Mouse (Mus musculus) forebrain, embryonic 12.5 days (tissue): ENCODE measurements at regions not wholly inside any gene's neighbourhood (a gene's known extent, or its start where the extent isn't known, plus 50 kb on each side); places are given as distances from the start of the nearest gene placed in this dataset.
A peak's percentile ranks its signal among the peaks of the same experiment; 100 is the strongest.

Experiments
- ATAC-seq: fragments of 200-750 bp; cut with Nextera tagmentation; 2 replicates; pipeline ENCODE4 v1.8.0; 2017; ENCODE audit warnings: moderate TSS enrichment; ENCODE audit not compliant: low FRiP score
- H3K27ac ChIP-seq: fragments of 300-500 bp; sonication (generic); 2 replicates; pipeline ENCODE4 v1.5.1; 2016; ENCODE audit warnings: mild to moderate bottlenecking
- H3K27me3 ChIP-seq: fragments of 300-500 bp; sonication (generic); 2 replicates; pipeline ENCODE4 v1.6.1; 2016; ENCODE audit warnings: mild to moderate bottlenecking
- H3K36me3 ChIP-seq: fragments of 300-500 bp; sonication (generic); replicated peaks from 2 replicates; pipeline ENCODE4 v1.6.1; 2016; ENCODE audit warnings: mild to moderate bottlenecking
- H3K4me1 ChIP-seq: fragments of 300-500 bp; sonication (generic); 2 replicates; pipeline ENCODE4 v1.6.1; 2016
- H3K4me2 ChIP-seq: fragments of 300-500 bp; sonication (generic); 2 replicates; pipeline ENCODE4 v1.6.1; 2016; ENCODE audit warnings: mild to moderate bottlenecking, moderate library complexity
- H3K4me3 ChIP-seq: fragments of 300-500 bp; sonication (generic); replicated peaks from 2 replicates; pipeline ENCODE4 v1.5.1; 2016; ENCODE audit warnings: mild to moderate bottlenecking
- H3K9ac ChIP-seq: fragments of 300-500 bp; sonication (generic); 2 replicates; pipeline ENCODE4 v1.6.1; 2016; ENCODE audit warnings: mild to moderate bottlenecking
- H3K9me3 ChIP-seq: fragments of 300-500 bp; sonication (generic); 2 replicates; pipeline ENCODE4 v1.6.1; 2016
- WGBS: fragments of 180-500 bp; shearing (Covaris S2); methylation state at CpG from one replicate; pipeline ENCODE4 v1.1.7; 2016; 5-methylcytosine and 5-hydroxymethylcytosine counted together

DNA sequence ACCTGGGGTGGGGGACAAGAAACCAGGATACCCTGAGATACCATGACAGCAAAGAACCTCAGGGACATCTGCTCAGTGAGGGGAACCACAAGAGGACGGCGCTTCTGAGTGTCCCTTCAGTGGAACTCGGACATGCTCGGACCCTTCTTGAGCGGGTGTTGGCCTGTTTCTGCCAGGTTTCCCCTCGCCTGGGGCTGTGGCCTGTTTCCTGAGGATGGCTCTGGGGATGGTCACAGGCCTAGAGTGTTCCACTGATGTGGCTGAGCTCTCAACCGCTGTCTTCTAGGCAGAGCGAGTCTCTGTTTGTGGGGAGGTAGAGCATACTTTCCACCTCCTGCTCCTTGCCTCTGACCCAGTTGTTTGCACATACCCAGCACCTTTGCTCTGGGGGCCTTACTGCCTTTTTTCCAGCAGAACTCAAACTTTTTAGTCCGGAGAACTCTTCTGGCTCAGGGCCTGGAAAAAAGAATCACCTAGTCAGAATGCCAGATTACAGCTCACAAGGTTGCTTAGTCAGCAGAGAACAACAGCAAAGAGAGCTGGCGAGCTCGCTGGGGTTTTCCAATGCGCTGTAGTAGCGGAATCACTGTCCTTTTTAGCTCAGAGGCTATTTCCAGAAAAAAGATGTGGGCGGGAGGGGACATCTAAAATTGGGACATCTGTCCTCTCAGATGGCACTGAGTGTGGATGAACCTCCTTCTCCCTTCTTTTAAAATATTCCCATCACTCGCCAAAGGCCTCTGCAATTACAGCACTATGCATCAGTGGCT is 65.3 kb downstream of the Med10 start:
- no peak overlapping the region for H3K9ac ChIP-seq
- no peaks in the 10 kb centered on the region for H3K4me1 ChIP-seq
- ATAC-seq: no peak
- H3K9me3 ChIP-seq: no peaks in the 10 kb centered on the region
- H3K27me3 ChIP-seq: no peaks in the 10 kb centered on the region
- no peak overlapping the region for H3K4me2 ChIP-seq
- no peaks in the 10 kb centered on the region for H3K36me3 ChIP-seq
- no peak overlapping the region for H3K27ac ChIP-seq
- WGBS: 83% methylated on average over 15 of the region's 15 CpGs
- no peak overlapping the region for H3K4me3 ChIP-seq

DNA sequence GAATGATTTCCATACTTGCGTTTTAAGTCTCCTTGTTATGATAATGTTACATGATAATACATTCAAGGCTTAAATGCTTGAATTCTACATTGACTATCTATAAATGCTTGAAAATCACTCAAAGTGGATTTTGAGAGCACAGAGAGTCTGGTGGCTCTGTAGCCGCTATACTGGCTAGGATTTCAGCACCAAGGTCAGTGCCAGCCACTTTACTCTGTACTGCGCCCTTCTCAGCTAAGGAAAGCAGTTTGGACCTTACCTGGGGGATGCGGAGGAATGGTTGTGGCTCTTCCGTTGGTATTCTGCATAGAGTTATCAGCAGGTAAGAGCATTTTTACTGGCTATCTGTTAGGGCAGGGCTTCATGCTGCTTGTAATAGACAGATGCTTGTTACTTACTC is 94.3 kb downstream of the Med10 start:
- no peak for ATAC-seq
- Histone ChIP-seq H3K4me3 (no peak overlapping the region), H3K4me1 (no peaks in the 10 kb centered on the region), H3K27me3 (no peaks in the 10 kb centered on the region), H3K9ac (no peak overlapping the region), H3K27ac (no peak overlapping the region), H3K36me3 (no peaks in the 10 kb centered on the region), H3K9me3 (no peaks in the 10 kb centered on the region), H3K4me2 (no peak overlapping the region)
- 31% methylated on average over 5 of the region's 5 CpGs for WGBS

DNA sequence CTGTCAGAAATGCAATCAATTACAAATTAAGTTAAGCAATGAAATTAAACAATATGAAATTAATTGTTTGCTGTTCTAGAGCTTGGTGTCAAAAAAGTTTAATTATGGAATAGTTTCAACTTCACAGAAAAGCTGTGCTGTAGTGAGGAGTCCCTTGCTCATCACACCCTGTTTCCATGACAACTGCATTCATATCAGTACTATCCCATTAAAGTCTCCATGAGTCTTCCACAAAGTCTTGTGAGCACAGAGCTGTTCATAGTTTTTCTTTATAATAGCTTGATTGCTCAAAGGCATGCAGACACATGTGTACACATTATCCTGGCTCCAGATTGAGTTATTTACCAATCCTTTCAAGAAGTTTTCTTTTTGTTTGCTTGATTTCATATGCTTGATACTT is 98.9 kb downstream of the Med10 start:
- H3K9ac ChIP-seq: no peak overlapping the region
- no peak overlapping the region for H3K27ac ChIP-seq
- no peak overlapping the region for H3K4me2 ChIP-seq
- ATAC-seq: no peak
- H3K4me3 ChIP-seq: no peak overlapping the region
- no peaks in the 10 kb centered on the region for H3K9me3 ChIP-seq
- no peaks in the 10 kb centered on the region for H3K4me1 ChIP-seq
- no peaks in the 10 kb centered on the region for H3K27me3 ChIP-seq
- no peaks in the 10 kb centered on the region for H3K36me3 ChIP-seq

DNA sequence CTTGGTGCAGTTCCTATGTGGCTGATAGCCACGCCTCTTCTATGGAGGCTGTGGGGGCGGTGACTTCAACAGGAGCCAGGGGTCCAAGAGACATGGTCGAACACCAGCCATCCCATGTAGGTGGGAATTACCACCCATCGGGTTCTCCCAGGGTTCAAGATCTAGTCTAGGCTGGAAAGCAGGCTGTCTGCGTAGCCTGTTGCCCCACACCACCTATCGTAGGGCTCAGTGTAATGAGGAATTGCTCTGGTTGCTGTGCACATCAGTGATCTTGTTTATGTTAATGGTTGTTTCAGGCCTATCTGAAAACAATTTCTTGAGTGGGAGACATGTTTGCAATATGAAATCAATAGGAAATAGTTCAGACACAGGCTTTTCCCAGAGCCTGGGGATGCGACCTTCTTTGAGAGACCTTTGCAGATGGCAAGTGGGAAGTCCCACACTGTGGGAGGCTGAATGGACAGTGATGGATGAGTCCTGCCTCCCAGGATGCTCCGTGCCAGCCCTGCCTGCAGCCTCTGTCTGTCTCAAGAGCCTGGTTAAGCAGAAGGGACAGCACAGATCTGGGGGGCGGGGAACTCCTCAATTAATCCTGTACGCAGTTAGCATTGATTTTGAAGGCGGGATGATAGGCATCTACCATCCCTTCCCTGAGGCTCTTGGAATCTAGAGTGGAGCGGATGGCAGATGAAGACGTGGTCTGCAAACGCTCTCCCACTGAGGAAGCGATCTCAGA is 104.8 kb downstream of the Med10 start:
- 85% methylated on average over 15 of the region's 15 CpGs for WGBS
- no peak for ATAC-seq

DNA sequence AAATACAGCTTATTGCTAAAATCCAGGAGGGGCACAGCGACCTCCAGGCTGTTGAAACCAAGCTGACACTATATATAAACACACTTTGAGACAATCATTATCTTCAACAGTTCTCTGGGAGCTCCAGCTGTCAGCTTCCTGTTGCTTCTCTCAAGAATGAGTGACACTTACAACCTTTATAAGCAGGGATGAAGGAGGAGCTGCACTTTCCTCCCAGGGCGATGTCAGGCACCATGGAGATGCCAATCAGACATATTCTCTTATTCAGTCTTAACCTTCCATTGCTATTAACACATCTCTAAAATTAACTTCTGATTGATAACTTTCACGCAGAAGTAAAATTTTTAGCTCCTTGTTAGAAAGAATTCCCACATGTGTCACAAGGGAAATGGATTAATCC is 113.6 kb downstream of the Med10 start:
- WGBS: 85% methylated on average over 3 of the region's 3 CpGs
- no peak for ATAC-seq
- H3K36me3 ChIP-seq: no peaks in the 10 kb centered on the region
- H3K4me3 ChIP-seq: no peak overlapping the region
- H3K9me3 ChIP-seq: no peaks in the 10 kb centered on the region
- no peaks in the 10 kb centered on the region for H3K27me3 ChIP-seq
- H3K4me1 ChIP-seq: no peaks in the 10 kb centered on the region
- H3K4me2 ChIP-seq: no peak overlapping the region
- H3K27ac ChIP-seq: no peak overlapping the region
- no peak overlapping the region for H3K9ac ChIP-seq

More for the DNA sequence above, 104.8 kb downstream of the Med10 start:
- Histone ChIP-seq H3K9me3 (no peaks in the 10 kb centered on the region), H3K4me2 (no peak overlapping the region), H3K4me1 (no peaks in the 10 kb centered on the region), H3K27ac (no peak overlapping the region), H3K27me3 (no peaks in the 10 kb centered on the region; the same call in 1 of the 2 replicates), H3K36me3 (no peaks in the 10 kb centered on the region), H3K4me3 (no peak overlapping the region), H3K9ac (no peak overlapping the region)

DNA sequence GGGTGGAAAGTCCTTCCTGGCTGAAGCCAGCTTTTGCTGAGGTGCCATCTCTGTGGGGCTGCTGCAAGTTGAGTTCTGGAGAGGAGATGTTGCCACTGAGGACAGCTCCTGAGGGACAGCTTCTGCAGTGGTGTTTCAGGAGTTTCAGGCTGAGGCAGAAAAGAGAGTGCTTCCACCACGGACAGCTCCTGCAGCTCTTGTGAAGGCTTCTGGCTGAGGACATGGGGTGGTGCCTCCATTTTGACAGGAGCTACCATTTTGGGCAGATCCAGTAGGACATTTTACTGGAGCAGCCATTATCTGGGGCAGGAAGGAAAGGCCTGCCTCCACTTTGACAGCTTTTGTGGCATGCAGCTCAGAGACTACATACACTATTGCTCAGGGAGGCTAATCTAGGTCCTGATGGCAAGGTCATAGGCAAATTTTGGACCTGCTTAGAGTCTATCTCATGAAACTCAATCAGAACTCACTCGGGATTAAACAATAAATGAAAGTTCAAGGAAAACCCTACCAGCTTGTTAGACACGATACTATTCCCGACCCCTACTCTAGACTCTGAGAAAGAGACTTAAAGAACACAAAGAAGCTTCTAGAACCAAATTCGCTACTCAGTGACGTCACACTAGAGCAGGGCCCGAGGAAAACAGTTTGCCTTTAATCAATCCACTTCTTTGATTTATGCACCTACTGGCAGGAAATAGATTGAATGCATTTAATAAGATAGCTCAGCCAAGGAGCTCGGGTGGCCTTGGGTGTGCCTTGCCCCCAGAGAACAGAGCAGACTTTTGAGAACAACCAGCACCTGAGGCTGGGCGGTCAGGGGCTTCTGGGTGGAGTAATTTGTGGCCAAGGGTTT is 130.7 kb downstream of the Med10 start:
- Histone ChIP-seq H3K4me2 (peak overlapping the region; percentile 38), H3K4me3 (no peak overlapping the region), H3K27ac (peak overlapping the region; percentile 81)

DNA sequence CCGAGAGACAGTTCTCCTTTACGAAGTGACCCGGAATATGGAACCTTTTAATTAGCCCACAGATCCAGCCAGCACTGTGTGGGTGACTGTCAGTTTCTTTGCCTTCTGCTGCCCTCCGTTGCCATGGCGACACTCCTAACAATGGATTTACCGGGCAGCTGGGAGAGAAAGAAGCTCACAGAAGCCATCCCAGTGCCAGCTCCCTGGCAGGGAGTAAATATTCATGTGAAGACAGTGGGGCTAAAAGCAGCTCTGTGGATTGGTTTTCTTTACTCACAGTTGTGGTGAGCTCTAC is 131.3 kb downstream of the Med10 start:
- peak overlapping the region; percentile 38 for H3K4me2 ChIP-seq
- peaks cover 10% of the 10 kb centered on the region; the same call in 1 of the 2 replicates for H3K27me3 ChIP-seq
- peak; percentile 93 for ATAC-seq
- no peak overlapping the region; the same call in 1 of the 2 replicates for H3K9ac ChIP-seq
- H3K36me3 ChIP-seq: no peaks in the 10 kb centered on the region
- peak overlapping the region; percentile 5; the same call in 1 of the 2 replicates for H3K4me3 ChIP-seq
- 15% methylated on average over 6 of the region's 6 CpGs for whole genome bisulfite sequencing
- peak overlapping the region; percentile 81 for H3K27ac ChIP-seq
- peaks cover 18% of the 10 kb centered on the region for H3K4me1 ChIP-seq
- H3K9me3 ChIP-seq: no peaks in the 10 kb centered on the region

More for the DNA sequence above, 130.7 kb downstream of the Med10 start:
- H3K9ac ChIP-seq: no peak overlapping the region
- peaks cover 10% of the 10 kb centered on the region; the same call in 1 of the 2 replicates for H3K27me3 ChIP-seq
- 42% methylated on average over 9 of the region's 9 CpGs for WGBS
- H3K36me3 ChIP-seq: no peaks in the 10 kb centered on the region
- ATAC-seq: peak; percentile 5
- no peaks in the 10 kb centered on the region for H3K9me3 ChIP-seq
- peaks cover 18% of the 10 kb centered on the region for H3K4me1 ChIP-seq

DNA sequence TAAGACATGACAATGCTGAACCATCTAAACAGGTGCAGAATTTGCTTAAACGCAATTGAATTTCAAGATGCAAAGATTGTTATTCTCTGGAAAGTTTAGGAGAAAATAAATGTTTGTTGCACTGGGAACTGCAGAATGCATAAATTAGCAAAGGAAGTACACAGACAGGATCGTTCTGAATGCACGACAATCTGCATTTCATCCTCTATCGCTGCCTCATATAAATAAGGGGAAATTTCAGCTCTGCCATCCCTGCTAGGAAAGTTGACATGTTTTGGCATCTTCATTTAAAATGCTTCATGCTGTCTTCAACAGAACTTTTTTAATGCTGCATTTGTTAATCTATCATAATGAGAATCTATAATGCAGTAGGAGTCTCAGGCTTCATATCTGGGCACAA is 137.6 kb downstream of the Med10 start:
- no peaks in the 10 kb centered on the region for H3K36me3 ChIP-seq
- WGBS: 88% methylated on average over 4 of the region's 4 CpGs
- no peak for ATAC-seq
- no peaks in the 10 kb centered on the region for H3K27me3 ChIP-seq
- H3K27ac ChIP-seq: no peak overlapping the region
- H3K9ac ChIP-seq: no peak overlapping the region
- H3K9me3 ChIP-seq: no peaks in the 10 kb centered on the region
- no peak overlapping the region for H3K4me2 ChIP-seq
- H3K4me3 ChIP-seq: no peak overlapping the region
- H3K4me1 ChIP-seq: peaks cover 6% of the 10 kb centered on the region

DNA sequence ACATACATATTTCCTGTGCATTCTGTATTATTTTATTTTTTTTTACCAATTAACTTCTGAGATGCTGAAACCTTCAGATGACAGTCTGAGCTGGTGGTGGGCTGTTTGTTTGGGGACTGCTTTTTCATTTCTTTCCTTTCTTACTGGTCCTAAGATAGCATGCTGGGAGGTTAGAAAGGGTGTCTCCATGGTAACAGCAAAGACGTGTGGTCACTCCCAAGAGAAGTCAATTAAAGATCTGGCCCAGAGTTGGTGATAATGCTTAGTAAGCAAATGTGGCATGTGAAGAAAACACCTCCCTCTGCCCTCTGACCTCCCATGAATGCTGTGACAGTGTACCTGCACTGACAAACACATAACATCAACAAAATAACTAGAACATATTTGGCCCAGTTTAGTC is 142.5 kb downstream of the Med10 start:
- Histone ChIP-seq H3K9me3 (no peaks in the 10 kb centered on the region), H3K27me3 (no peaks in the 10 kb centered on the region), H3K4me2 (no peak overlapping the region), H3K9ac (no peak overlapping the region), H3K4me3 (no peak overlapping the region), H3K4me1 (peaks cover 11% of the 10 kb centered on the region), H3K36me3 (no peaks in the 10 kb centered on the region), H3K27ac (no peak overlapping the region)
- whole genome bisulfite sequencing: 0% methylated on average over 1 of the region's 1 CpGs
- no peak for ATAC-seq

DNA sequence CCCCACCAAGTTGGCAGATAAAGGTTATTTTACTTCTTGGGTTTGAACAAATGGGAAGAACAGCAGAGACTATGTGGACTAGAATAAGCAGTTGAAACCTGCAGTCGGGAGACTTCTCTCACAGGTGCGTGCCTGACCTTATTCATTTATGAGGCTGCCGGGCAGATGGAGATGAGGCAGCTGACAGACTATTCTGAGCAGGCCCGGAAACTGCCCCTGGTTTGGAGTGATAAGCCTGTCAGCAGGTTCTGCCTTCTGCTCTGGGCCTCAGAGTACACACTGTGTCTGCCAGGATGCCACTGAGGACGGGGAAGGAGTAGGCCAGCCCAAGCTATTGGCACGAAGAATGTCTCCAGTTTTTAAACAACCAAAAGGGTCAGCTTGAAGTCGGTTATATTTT is 144.4 kb downstream of the Med10 start:
- H3K4me2 ChIP-seq: no peak overlapping the region
- no peak overlapping the region for H3K27ac ChIP-seq
- no peak overlapping the region for H3K4me3 ChIP-seq
- ATAC-seq: peak; percentile 44; the same call in 1 of the 2 replicates
- no peak overlapping the region for H3K9ac ChIP-seq
- H3K36me3 ChIP-seq: no peaks in the 10 kb centered on the region
- peaks cover 4% of the 10 kb centered on the region; the same call in 1 of the 2 replicates for H3K9me3 ChIP-seq
- H3K4me1 ChIP-seq: peaks cover 11% of the 10 kb centered on the region
- WGBS: 79% methylated on average over 7 of the region's 7 CpGs
- H3K27me3 ChIP-seq: no peaks in the 10 kb centered on the region

DNA sequence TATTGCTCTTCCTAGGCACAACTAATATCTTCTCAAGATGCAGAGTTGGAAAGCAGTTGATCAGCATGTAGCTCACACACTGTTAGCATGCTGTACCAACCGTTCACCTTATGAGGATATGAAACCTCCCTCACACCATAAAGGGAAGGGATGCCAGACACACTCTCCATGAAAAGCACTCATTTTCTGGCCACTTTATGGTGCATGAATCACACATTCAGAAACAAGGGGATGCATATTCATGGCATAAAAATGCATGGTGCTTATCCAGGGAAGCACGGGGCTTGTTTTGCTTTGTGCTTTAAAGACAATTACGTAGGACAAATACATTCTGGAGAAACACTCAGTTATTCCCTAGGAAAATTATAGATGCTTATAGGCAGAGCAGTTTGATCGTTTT is 149.9 kb downstream of the Med10 start:
- Histone ChIP-seq H3K4me2 (no peak overlapping the region), H3K9me3 (peaks cover 4% of the 10 kb centered on the region; the same call in 1 of the 2 replicates), H3K4me3 (no peak overlapping the region), H3K4me1 (no peaks in the 10 kb centered on the region), H3K36me3 (no peaks in the 10 kb centered on the region), H3K9ac (no peak overlapping the region), H3K27me3 (no peaks in the 10 kb centered on the region), H3K27ac (no peak overlapping the region)
- 84% methylated on average over 4 of the region's 4 CpGs for WGBS
- ATAC-seq: no peak

DNA sequence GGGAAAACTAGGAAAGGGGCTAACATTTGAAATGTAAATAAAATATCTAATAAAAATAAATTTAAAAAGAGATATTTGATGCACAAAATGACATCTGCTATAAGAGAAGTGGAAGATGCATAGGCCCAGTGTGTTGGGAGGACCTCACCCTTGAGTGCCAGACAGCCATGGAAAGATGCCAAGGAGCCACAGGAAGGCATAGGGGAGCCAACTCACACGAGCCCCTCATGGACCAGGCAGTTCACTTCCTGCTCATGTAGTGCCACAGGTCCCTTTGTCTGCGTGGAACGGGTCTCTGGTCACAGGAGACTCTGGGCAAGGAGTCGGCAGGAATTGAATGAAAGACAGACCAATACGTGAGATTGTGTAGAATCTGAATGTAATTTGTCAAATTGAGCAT is 152.0 kb downstream of the Med10 start:
- Histone ChIP-seq H3K27ac (no peak overlapping the region), H3K36me3 (no peaks in the 10 kb centered on the region), H3K9ac (no peak overlapping the region), H3K4me3 (no peak overlapping the region), H3K4me2 (no peak overlapping the region), H3K27me3 (no peaks in the 10 kb centered on the region), H3K9me3 (peaks cover 4% of the 10 kb centered on the region; the same call in 1 of the 2 replicates), H3K4me1 (no peaks in the 10 kb centered on the region)
- 75% methylated on average over 5 of the region's 5 CpGs for WGBS
- ATAC-seq: no peak
